Mouse (Mus musculus) right cerebral cortex, postnatal 4 days (tissue): Measurements from ENCODE around the gene Lrrc40.
"Not testable (repeated sequence)": the region's sequence is repeated elsewhere in the genome, so short reads cannot be mapped to it uniquely, and the experiment has no call there.

Experiments
- DNase-seq: peaks from one replicate; pipeline ENCODE4 v3.0.0-alpha.2; 2022

Gene Lrrc40

GRCm38 (mm10) chr3:158093919-158094318 is 57.5 kb downstream of the Lrrc40 start:
- DNase-seq = no peak

- DNase-seq = not testable (repeated sequence)
Measured at GRCm38 (mm10) chr3:158102043-158102442, 65.6 kb downstream of the Lrrc40 start.

DNA sequence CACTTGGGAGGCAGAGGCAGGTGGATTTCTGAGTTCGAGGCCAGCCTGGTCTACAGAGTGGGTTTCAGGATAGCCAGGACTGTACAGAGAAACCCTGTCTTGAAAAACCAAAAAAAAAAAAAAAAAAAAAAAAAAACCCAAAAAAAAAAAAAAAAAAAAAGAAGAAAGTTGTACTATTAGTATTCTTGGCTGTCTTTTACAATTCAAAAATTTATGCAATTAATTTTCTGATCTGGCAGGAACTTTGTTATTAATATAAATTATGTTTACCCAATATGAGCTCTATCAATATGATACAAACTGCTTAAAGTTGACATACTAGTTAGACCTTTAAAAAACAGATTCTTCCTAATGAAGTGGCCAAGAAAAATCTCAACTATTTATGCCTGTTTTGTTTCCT is 66.1 kb downstream of the Lrrc40 start:
- DNase-seq = not testable (repeated sequence)

DNA sequence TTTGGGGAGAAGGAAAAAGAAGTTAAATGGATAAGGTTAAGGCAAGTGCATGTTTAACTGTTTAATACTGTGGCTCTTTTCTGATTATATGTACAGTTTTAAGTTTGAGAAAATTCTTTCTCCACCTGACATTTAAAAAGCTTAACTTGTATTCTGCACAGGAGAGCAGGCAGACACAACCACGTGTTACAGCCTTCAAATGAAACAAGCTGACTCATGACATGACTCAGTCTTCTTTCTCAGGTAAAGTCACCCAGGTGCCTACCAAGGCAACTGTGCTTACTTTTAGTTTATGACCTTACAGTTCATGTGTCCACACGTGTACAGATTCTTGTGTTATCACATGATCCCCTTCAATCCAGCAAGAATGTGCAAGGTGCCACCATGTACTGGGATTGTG is 67.0 kb downstream of the Lrrc40 start:
- DNase-seq = no peak

GRCm38 (mm10) chr3:158105260-158105659 is 68.8 kb downstream of the Lrrc40 start:
- DNase-seq = no peak
